Mouse (Mus musculus) lung, embryonic 14.5 days (tissue): Measurements from ENCODE around the gene St13. TPM values are rescaled to one million over a fixed set of nuclear protein-coding genes. Genes with fewer than 3 reads are reported as not detected.

Experiments
- ATAC-seq: fragments of 200-750 bp; cut with Nextera tagmentation; 2 replicates; pipeline ENCODE4 v1.8.0; 2017; ENCODE audit warnings: mild to moderate bottlenecking, moderate TSS enrichment, moderate library complexity; ENCODE audit not compliant: insufficient read depth
- DNase-seq: peaks from one replicate; pipeline ENCODE4 v3.0.0-alpha.2; 2015
- H3K27ac ChIP-seq: fragments of 300-500 bp; sonication (generic); 2 replicates; pipeline ENCODE4 v1.5.1; 2014; ENCODE audit warnings: low read depth, mild to moderate bottlenecking, moderate library complexity
- H3K27me3 ChIP-seq: fragments of 300-500 bp; sonication (generic); 2 replicates; pipeline ENCODE4 v1.6.1; 2014; ENCODE audit warnings: low read length, control low read depth; ENCODE audit not compliant: insufficient read depth
- H3K36me3 ChIP-seq: fragments of 300-500 bp; sonication (generic); 2 replicates; pipeline ENCODE4 v1.6.1; 2014; ENCODE audit warnings: control low read depth; ENCODE audit not compliant: insufficient read depth
- H3K4me1 ChIP-seq: fragments of 300-500 bp; sonication (generic); 2 replicates; pipeline ENCODE4 v1.6.1; 2014; ENCODE audit warnings: antibody characterized with exemption, control low read depth; ENCODE audit not compliant: insufficient read depth
- H3K4me2 ChIP-seq: fragments of 300-500 bp; sonication (generic); 2 replicates; pipeline ENCODE4 v1.6.1; 2014; ENCODE audit warnings: mild to moderate bottlenecking
- H3K4me3 ChIP-seq: fragments of 300-500 bp; sonication (generic); 2 replicates; pipeline ENCODE4 v1.5.1; 2014; ENCODE audit warnings: low read depth, low read length
- H3K9ac ChIP-seq: fragments of 300-500 bp; sonication (generic); 2 replicates; pipeline ENCODE4 v1.6.1; 2014
- H3K9me3 ChIP-seq: fragments of 300-500 bp; sonication (generic); 2 replicates; pipeline ENCODE4 v1.6.1; 2016; ENCODE audit warnings: low read depth, low read length, control low read depth
- CTCF ChIP-seq: IDR thresholded peaks from 2 replicates; pipeline ENCODE4 v1.5.1; 2016; ENCODE audit warnings: antibody characterized with exemption, low read depth
- WGBS: fragments of 180-500 bp; shearing (Covaris S2); extraction: QIAGEN DNeasy Blood & Tissue Kit; methylation state at CpG from one replicate; pipeline ENCODE4 v1.1.7; 2014; 5-methylcytosine and 5-hydroxymethylcytosine counted together
- polyA plus RNA-seq: library from polyadenylated mRNA; unstranded; fragments of >200 nt; fragmentation: Nextera tagmentation; extraction: Ambion mirVana; gene quantifications from 2 replicates; pipeline ENCODE4 v1.2.1, GENCODE M21; 2014

The St13 gene
- polyA plus RNA-seq, 1 experiment from 2014 or later = 132 TPM

- DNase-seq (no peak), ATAC-seq (no peak)
- 91% methylated on average over 2 of the region's 2 CpGs for WGBS
- H3K27me3 ChIP-seq = no peaks in the 10 kb centered on the region
- no peak for TF ChIP-seq CTCF
- no peak overlapping the region for H3K27ac ChIP-seq
- no peaks in the 10 kb centered on the region for H3K9me3 ChIP-seq
- no peak overlapping the region for H3K9ac ChIP-seq
- no peak overlapping the region for H3K4me3 ChIP-seq
- H3K4me1 ChIP-seq = peaks cover 3% of the 10 kb centered on the region; the same call in 1 of the 2 replicates
- peaks cover 8% of the 10 kb centered on the region; the same call in 1 of the 2 replicates for H3K36me3 ChIP-seq
- no peak overlapping the region for H3K4me2 ChIP-seq
Measured at GRCm38 (mm10) chr15:81347466-81347865, 52.4 kb downstream of the St13 start.

DNA sequence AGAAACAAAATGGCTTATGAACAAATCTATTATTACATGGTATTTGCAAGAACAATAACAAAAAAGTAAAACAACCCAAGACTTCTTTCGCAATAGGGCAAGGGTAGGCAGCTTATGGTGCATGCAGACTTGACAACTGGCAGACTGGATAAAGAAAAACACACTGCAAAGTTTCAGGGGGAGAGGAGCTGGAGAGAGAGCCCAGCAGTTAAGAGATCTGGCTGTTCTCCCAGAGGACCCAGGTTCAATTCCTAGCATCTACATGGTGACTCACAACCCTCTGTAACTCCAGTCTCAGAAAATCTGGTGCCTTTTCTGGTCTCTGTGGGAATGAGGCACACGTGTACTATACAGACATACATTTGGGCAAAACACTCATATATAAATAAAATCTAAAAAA is 58.5 kb downstream of the St13 start:
- no peak overlapping the region for H3K9ac ChIP-seq
- no peak overlapping the region for H3K27ac ChIP-seq
- no peak overlapping the region for H3K4me2 ChIP-seq
- no peak for TF ChIP-seq CTCF
- no peak for DNase-seq
- H3K4me1 ChIP-seq = no peaks in the 10 kb centered on the region
- peaks cover 49% of the 10 kb centered on the region for H3K36me3 ChIP-seq
- no peaks in the 10 kb centered on the region for H3K9me3 ChIP-seq
- H3K27me3 ChIP-seq = no peaks in the 10 kb centered on the region
- no peak for ATAC-seq
- WGBS = 90% methylated on average over 2 of the region's 2 CpGs
- H3K4me3 ChIP-seq = no peak overlapping the region

GRCm38 (mm10) chr15:81339158-81339557 is 60.7 kb downstream of the St13 start:
- no peak for TF ChIP-seq CTCF
- 96% methylated on average over 3 of the region's 3 CpGs for WGBS
- ATAC-seq = no peak
- Histone ChIP-seq H3K4me3 (no peak overlapping the region), H3K9ac (no peak overlapping the region), H3K9me3 (no peaks in the 10 kb centered on the region), H3K4me2 (no peak overlapping the region), H3K27me3 (no peaks in the 10 kb centered on the region), H3K27ac (no peak overlapping the region), H3K36me3 (peaks cover 60% of the 10 kb centered on the region), H3K4me1 (no peaks in the 10 kb centered on the region)
- DNase-seq = no peak

- no peaks in the 10 kb centered on the region for H3K27me3 ChIP-seq
- 81% methylated on average over 5 of the region's 5 CpGs for WGBS
- no peak for TF ChIP-seq CTCF
- H3K4me2 ChIP-seq = no peak overlapping the region
- DNase-seq (no peak), ATAC-seq (no peak)
- H3K9ac ChIP-seq = no peak overlapping the region
- no peaks in the 10 kb centered on the region for H3K9me3 ChIP-seq
- peaks cover 80% of the 10 kb centered on the region for H3K36me3 ChIP-seq
- no peak overlapping the region for H3K27ac ChIP-seq
- H3K4me3 ChIP-seq = no peak overlapping the region
- no peaks in the 10 kb centered on the region for H3K4me1 ChIP-seq
Measured at GRCm38 (mm10) chr15:81336466-81336865, 63.4 kb downstream of the St13 start.

GRCm38 (mm10) chr15:81332517-81332916 is 67.4 kb downstream of the St13 start:
- TF ChIP-seq CTCF = no peak
- H3K4me3 ChIP-seq = no peak overlapping the region
- no peaks in the 10 kb centered on the region for H3K4me1 ChIP-seq
- no peaks in the 10 kb centered on the region for H3K27me3 ChIP-seq
- WGBS = 92% methylated on average over 4 of the region's 4 CpGs
- H3K9me3 ChIP-seq = no peaks in the 10 kb centered on the region
- H3K27ac ChIP-seq = no peak overlapping the region
- ATAC-seq (no peak), DNase-seq (no peak)
- no peak overlapping the region for H3K4me2 ChIP-seq
- peaks cover 63% of the 10 kb centered on the region for H3K36me3 ChIP-seq
- H3K9ac ChIP-seq = no peak overlapping the region

GRCm38 (mm10) chr15:81330816-81331433 is 69.0 kb downstream of the St13 start:
- Histone ChIP-seq H3K4me3 (no peak overlapping the region), H3K27ac (no peak overlapping the region), H3K9me3 (no peaks in the 10 kb centered on the region), H3K4me1 (no peaks in the 10 kb centered on the region), H3K36me3 (peaks cover 67% of the 10 kb centered on the region), H3K9ac (no peak overlapping the region), H3K4me2 (no peak overlapping the region), H3K27me3 (no peaks in the 10 kb centered on the region)
- no peak for TF ChIP-seq CTCF
- no peak for ATAC-seq
- 43% methylated on average over 3 of the region's 3 CpGs for WGBS
- DNase-seq = no peak

GRCm38 (mm10) chr15:81329721-81330369 is 70.0 kb downstream of the St13 start:
- peaks cover 66% of the 10 kb centered on the region for H3K36me3 ChIP-seq
- H3K4me2 ChIP-seq = no peak overlapping the region
- H3K9ac ChIP-seq = no peak overlapping the region
- no peak for TF ChIP-seq CTCF
- no peaks in the 10 kb centered on the region for H3K9me3 ChIP-seq
- no peak overlapping the region for H3K4me3 ChIP-seq
- DNase-seq (peak; percentile 47), ATAC-seq (no peak)
- no peak overlapping the region for H3K27ac ChIP-seq
- 39% methylated on average over 5 of the region's 5 CpGs for WGBS
- no peaks in the 10 kb centered on the region for H3K27me3 ChIP-seq
- H3K4me1 ChIP-seq = no peaks in the 10 kb centered on the region
